Mouse (Mus musculus) cerebellum, adult 8-10 months (tissue): Measurements from ENCODE around the gene Cdcp2.

Source experiments
- DNase-seq: peaks from one replicate; pipeline ENCODE4 v3.0.0; 2022

Gene Cdcp2

GRCm38 (mm10) chr4:107135663-107136062, 39.0 kb downstream of the Cdcp2 start:
- no peak for DNase-seq

GRCm38 (mm10) chr4:107136531-107136930, 39.8 kb downstream of the Cdcp2 start:
- no peak for DNase-seq

GRCm38 (mm10) chr4:107138948-107139835, 42.5 kb downstream of the Cdcp2 start:
- no peak for DNase-seq

GRCm38 (mm10) chr4:107139836-107140631, 43.3 kb downstream of the Cdcp2 start:
- no peak for DNase-seq

GRCm38 (mm10) chr4:107143511-107143910, 46.8 kb downstream of the Cdcp2 start:
- no peak for DNase-seq

- no peak for DNase-seq
These were observed 54.3 kb downstream of the Cdcp2 start for GRCm38 (mm10) chr4:107150991-107151390.

- no peak for DNase-seq
These were observed 55.9 kb downstream of the Cdcp2 start for GRCm38 (mm10) chr4:107152571-107152970.

- no peak for DNase-seq
These were observed 60.3 kb downstream of the Cdcp2 start for GRCm38 (mm10) chr4:107156983-107157401.

- DNase-seq = no peak
These were observed 62.6 kb downstream of the Cdcp2 start for GRCm38 (mm10) chr4:107159166-107159773.

GRCm38 (mm10) chr4:107160181-107160580, 63.5 kb downstream of the Cdcp2 start:
- DNase-seq = no peak
